Mouse (Mus musculus): ENCODE results near the gene Synrg. TPM values are rescaled to one million over a fixed set of nuclear protein-coding genes. Genes with fewer than 3 reads are reported as not detected.

Gene Synrg
- total and polyA plus RNA-seq, 3 experiments: 9.5 to 25.2 (median 15.8) TPM

GRCm38 (mm10) chr11:83914501-83914900 lies 49.7 kb upstream of the Synrg start:
- H3K79me2 ChIP-seq (replicated peaks; ENCODE audit: control insufficient read depth, extremely low read depth, insufficient read depth, poor library complexity, severe bottlenecking): no peaks in the 10 kb centered on the region
- DNase-seq (ENCODE audit: extremely low read depth): no peak
- H3K4me3 ChIP-seq (replicated peaks in 1 of 3; ENCODE audit: low read depth in 2 of 3, low read length in 2 of 3, poor library complexity in 1 of 3): no peak overlapping the region
- no peaks in the 10 kb centered on the region for H3K4me1 ChIP-seq (ENCODE audit: control insufficient read depth in 1 of 2, insufficient read depth in 2 of 2)
- dilution Hi-C loops (cut with MboI; ENCODE audit: extremely low pct_ligation_motif_present, extremely low pct_unique_long_range_greater_than_20kb, low sequenced_read_pairs) (no loop called here), in situ Hi-C loops (cut with MboI; ENCODE audit: low pct_ligation_motif_present, low pct_unique_long_range_greater_than_20kb, low sequenced_read_pairs) (loop anchor here (10.0 kb wide), 1 partner anchor 90 kb away; no protein-coding TSS in a partner anchor)
- TF ChIP-seq E2F4 (IDR thresholded peaks at IDR 0.05; ENCODE audit: insufficient replicate concordance, low read depth, low read length) (no peak), UBTF (IDR thresholded peaks at IDR 0.05; ENCODE audit: low read depth, low read length) (no peak), PAX5 (IDR thresholded peaks at IDR 0.05; ENCODE audit: low read length) (no peak), MEF2A (IDR thresholded peaks at IDR 0.05; ENCODE audit: borderline replicate concordance, low read depth, low read length) (no peak), ZNF384 (IDR thresholded peaks at IDR 0.05; ENCODE audit: low read depth, low read length) (no peak), NRF1 (IDR thresholded peaks at IDR 0.05; ENCODE audit: low read depth, low read length) (no peak), IRF4 (IDR thresholded peaks at IDR 0.05; ENCODE audit: low read depth, low read length) (no peak), RCOR1 (conservative IDR thresholded peaks at IDR 0.05; ENCODE audit: low read depth, low read length) (no peak), USF2 (conservative IDR thresholded peaks at IDR 0.05; ENCODE audit: low read depth, low read length) (no peak), CHD1 (IDR thresholded peaks at IDR 0.05; ENCODE audit: low read depth, low read length) (no peak), TBP (conservative IDR thresholded peaks at IDR 0.05; ENCODE audit: low read depth, low read length) (no peak), JUND (conservative IDR thresholded peaks at IDR 0.05; ENCODE audit: low read depth, low read length) (no peak), ELF1 (IDR thresholded peaks at IDR 0.05; ENCODE audit: low read depth, low read length) (no peak), POLR2A (IDR thresholded peaks at IDR 0.05; ENCODE audit: low read depth, low read length) (no peak), ZMIZ1 (IDR thresholded peaks at IDR 0.05; ENCODE audit: low read depth, low read length) (no peak)
- peaks cover 4% of the 10 kb centered on the region for H3K27me3 ChIP-seq (replicated peaks)
- H3K9ac ChIP-seq (ENCODE audit: insufficient read depth, low read depth): no peak overlapping the region
- H3K4me2 ChIP-seq (ENCODE audit: insufficient read depth, low read depth, poor library complexity, severe bottlenecking): no peak overlapping the region
- no peaks in the 10 kb centered on the region for H3K36me3 ChIP-seq (replicated peaks in 1 of 2; ENCODE audit: control insufficient read depth in 1 of 2, insufficient read depth in 1 of 2, low read length in 1 of 2)
- no peaks in the 10 kb centered on the region for H3K9me3 ChIP-seq (replicated peaks; ENCODE audit: low read length)
- no peak overlapping the region for H3K27ac ChIP-seq (ENCODE audit: insufficient read depth, low read depth)

DNA sequence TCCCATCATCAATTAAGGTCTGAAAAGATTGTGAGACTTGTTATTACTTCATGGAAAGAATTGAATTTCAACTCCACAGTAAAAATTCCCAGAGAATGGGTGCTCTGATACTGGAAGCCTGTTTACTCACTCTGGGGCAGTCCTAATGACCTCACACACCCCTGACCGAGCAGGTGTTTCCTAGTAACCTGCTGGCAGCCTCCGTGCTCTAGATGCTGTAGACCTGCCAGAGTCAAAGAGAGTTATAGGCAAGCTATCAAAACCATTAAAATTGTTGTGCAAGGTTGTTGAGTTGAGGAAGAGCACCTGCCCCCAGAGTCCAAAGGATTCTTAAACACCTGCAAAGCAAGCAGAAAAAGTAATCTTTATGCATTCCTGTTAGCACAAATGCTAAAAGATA lies 41.6 kb upstream of the Synrg start:
- DNase-seq (ENCODE audit: extremely low read depth): no peak
- H3K4me1 ChIP-seq (ENCODE audit: control insufficient read depth in 1 of 2, insufficient read depth in 2 of 2): peaks cover 0 to 6% of the 10 kb centered on the region in 2 experiments; a peak in 1 of 4 replicates
- in situ Hi-C loops (cut with MboI; ENCODE audit: low pct_ligation_motif_present, low pct_unique_long_range_greater_than_20kb, low sequenced_read_pairs): no loop called here
- H3K36me3 ChIP-seq (replicated peaks in 1 of 2; ENCODE audit: control insufficient read depth in 1 of 2, insufficient read depth in 1 of 2, low read length in 1 of 2): no peaks in the 10 kb centered on the region
- no peak overlapping the region for H3K4me3 ChIP-seq (replicated peaks in 1 of 3; ENCODE audit: low read depth in 2 of 3, low read length in 2 of 3, poor library complexity in 1 of 3)
- H3K27me3 ChIP-seq (replicated peaks): no peaks in the 10 kb centered on the region
- no peaks in the 10 kb centered on the region for H3K79me2 ChIP-seq (replicated peaks; ENCODE audit: control insufficient read depth, extremely low read depth, insufficient read depth, poor library complexity, severe bottlenecking)
- no peak overlapping the region for H3K27ac ChIP-seq (ENCODE audit: insufficient read depth, low read depth)
- dilution Hi-C loops (cut with MboI; ENCODE audit: extremely low pct_ligation_motif_present, extremely low pct_unique_long_range_greater_than_20kb, low sequenced_read_pairs): no loop called here
- no peak overlapping the region for H3K4me2 ChIP-seq (ENCODE audit: insufficient read depth, low read depth, poor library complexity, severe bottlenecking)
- no peak overlapping the region for H3K9ac ChIP-seq (ENCODE audit: insufficient read depth, low read depth)
- TF ChIP-seq MXI1 (IDR thresholded peaks at IDR 0.05; ENCODE audit: low read depth, low read length) (no peak), ETS1 (conservative IDR thresholded peaks at IDR 0.05; ENCODE audit: low read depth, low read length) (no peak), NRF1 (IDR thresholded peaks at IDR 0.05; ENCODE audit: low read depth, low read length) (no peak), ZC3H11A (IDR thresholded peaks at IDR 0.05; ENCODE audit: low read depth, low read length) (no peak)
- peaks cover 2% of the 10 kb centered on the region for H3K9me3 ChIP-seq (replicated peaks; ENCODE audit: low read length)

All from CH12.LX (cell line).